Mouse (Mus musculus): ENCODE data around the gene Kars. TPM values are rescaled to one million over a fixed set of nuclear protein-coding genes. Genes with fewer than 3 reads are reported as not detected.

The Kars gene
- total and polyA plus RNA-seq, 3 experiments: 113 to 184 (median 177) TPM

GRCm38 (mm10) chr8:111960591-111961321 is 50.4 kb downstream of the Kars start:
- Histone ChIP-seq H3K9me3 (replicated peaks) (no peaks in the 10 kb centered on the region), H3K36me3 (replicated peaks) (peaks cover 73% of the 10 kb centered on the region), H3K4me1 (ENCODE audit: insufficient read depth, low read depth, low read length) (peaks cover 8% of the 10 kb centered on the region), H3K4me3 (ENCODE audit: low read depth, low read length) (no peak overlapping the region), H3K27me3 (ENCODE audit: insufficient read depth, low read length) (no peaks in the 10 kb centered on the region)
- ATAC-seq (ENCODE audit: extremely low read depth, insufficient number of reproducible peaks, low FRiP score, poor library complexity, severe bottlenecking): no peak
- no peak for TF ChIP-seq TAL1 (conservative IDR thresholded peaks at IDR 0.05; ENCODE audit: low read depth, low read length)
- no peak for TF ChIP-seq CTCF (IDR thresholded peaks at IDR 0.05; ENCODE audit: low read depth, low read length)
- no peak for TF ChIP-seq GATA2 (IDR thresholded peaks at IDR 0.05; ENCODE audit: borderline replicate concordance, low read depth, low read length)
- TF ChIP-seq POLR2AphosphoS5 (IDR thresholded peaks at IDR 0.05; ENCODE audit: insufficient replicate concordance, low read depth, low read length): no peak
- TF ChIP-seq GATA1 (IDR thresholded peaks at IDR 0.05; ENCODE audit: borderline replicate concordance, low read length): no peak
- no peak for DNase-seq (ENCODE audit: low spot score)

- DNase-seq (ENCODE audit: low spot score) (no peak), ATAC-seq (ENCODE audit: extremely low read depth, insufficient number of reproducible peaks, low FRiP score, poor library complexity, severe bottlenecking) (no peak)
- Histone ChIP-seq H3K9me3 (replicated peaks) (no peaks in the 10 kb centered on the region), H3K27me3 (ENCODE audit: insufficient read depth, low read length) (no peaks in the 10 kb centered on the region), H3K4me1 (ENCODE audit: insufficient read depth, low read depth, low read length) (no peaks in the 10 kb centered on the region; the same call in 1 of the 2 replicates), H3K4me3 (ENCODE audit: low read depth, low read length) (no peak overlapping the region), H3K36me3 (replicated peaks) (peaks cover 80% of the 10 kb centered on the region)
- no peak for TF ChIP-seq CTCF (IDR thresholded peaks at IDR 0.05; ENCODE audit: low read depth, low read length)
- no peak for TF ChIP-seq POLR2AphosphoS5 (IDR thresholded peaks at IDR 0.05; ENCODE audit: insufficient replicate concordance, low read depth, low read length)
- TF ChIP-seq TAL1 (conservative IDR thresholded peaks at IDR 0.05; ENCODE audit: low read depth, low read length): no peak
- no peak for TF ChIP-seq GATA2 (IDR thresholded peaks at IDR 0.05; ENCODE audit: borderline replicate concordance, low read depth, low read length)
- TF ChIP-seq GATA1 (IDR thresholded peaks at IDR 0.05; ENCODE audit: borderline replicate concordance, low read length): no peak
Observed at GRCm38 (mm10) chr8:111957231-111957630, 53.9 kb downstream of the Kars start.

- Histone ChIP-seq H3K36me3 (replicated peaks) (peaks cover 85% of the 10 kb centered on the region), H3K4me1 (ENCODE audit: insufficient read depth, low read depth, low read length) (no peaks in the 10 kb centered on the region; the same call in 1 of the 2 replicates), H3K4me3 (ENCODE audit: low read depth, low read length) (no peak overlapping the region), H3K27me3 (ENCODE audit: insufficient read depth, low read length) (no peaks in the 10 kb centered on the region), H3K9me3 (replicated peaks) (no peaks in the 10 kb centered on the region)
- no peak for TF ChIP-seq TAL1 (conservative IDR thresholded peaks at IDR 0.05; ENCODE audit: low read depth, low read length)
- no peak for TF ChIP-seq CTCF (IDR thresholded peaks at IDR 0.05; ENCODE audit: low read depth, low read length)
- no peak for TF ChIP-seq POLR2AphosphoS5 (IDR thresholded peaks at IDR 0.05; ENCODE audit: insufficient replicate concordance, low read depth, low read length)
- no peak for TF ChIP-seq GATA1 (IDR thresholded peaks at IDR 0.05; ENCODE audit: borderline replicate concordance, low read length)
- no peak for TF ChIP-seq GATA2 (IDR thresholded peaks at IDR 0.05; ENCODE audit: borderline replicate concordance, low read depth, low read length)
- ATAC-seq (ENCODE audit: extremely low read depth, insufficient number of reproducible peaks, low FRiP score, poor library complexity, severe bottlenecking) (no peak), DNase-seq (ENCODE audit: low spot score) (no peak)
Observed at GRCm38 (mm10) chr8:111955879-111956278, 55.2 kb downstream of the Kars start.

- Histone ChIP-seq H3K4me3 (ENCODE audit: low read depth, low read length) (no peak overlapping the region), H3K9me3 (replicated peaks) (no peaks in the 10 kb centered on the region), H3K27me3 (ENCODE audit: insufficient read depth, low read length) (no peaks in the 10 kb centered on the region), H3K36me3 (replicated peaks) (peaks cover 82% of the 10 kb centered on the region), H3K4me1 (ENCODE audit: insufficient read depth, low read depth, low read length) (no peaks in the 10 kb centered on the region)
- no peak for DNase-seq (ENCODE audit: low spot score)
- no peak for ATAC-seq (ENCODE audit: extremely low read depth, insufficient number of reproducible peaks, low FRiP score, poor library complexity, severe bottlenecking)
- TF ChIP-seq TAL1 (conservative IDR thresholded peaks at IDR 0.05; ENCODE audit: low read depth, low read length): no peak
Observed at GRCm38 (mm10) chr8:111954844-111955594, 56.1 kb downstream of the Kars start.

- Histone ChIP-seq H3K9me3 (replicated peaks) (no peaks in the 10 kb centered on the region), H3K36me3 (replicated peaks) (peaks cover 81% of the 10 kb centered on the region), H3K4me3 (ENCODE audit: low read depth, low read length) (no peak overlapping the region), H3K4me1 (ENCODE audit: insufficient read depth, low read depth, low read length) (no peaks in the 10 kb centered on the region), H3K27me3 (ENCODE audit: insufficient read depth, low read length) (no peaks in the 10 kb centered on the region)
- DNase-seq (ENCODE audit: low spot score): no peak
- ATAC-seq (ENCODE audit: extremely low read depth, insufficient number of reproducible peaks, low FRiP score, poor library complexity, severe bottlenecking): no peak
- TF ChIP-seq TAL1 (conservative IDR thresholded peaks at IDR 0.05; ENCODE audit: low read depth, low read length) (no peak), GATA2 (IDR thresholded peaks at IDR 0.05; ENCODE audit: borderline replicate concordance, low read depth, low read length) (no peak), POLR2AphosphoS5 (IDR thresholded peaks at IDR 0.05; ENCODE audit: insufficient replicate concordance, low read depth, low read length) (no peak), GATA1 (IDR thresholded peaks at IDR 0.05; ENCODE audit: borderline replicate concordance, low read length) (no peak), CTCF (IDR thresholded peaks at IDR 0.05; ENCODE audit: low read depth, low read length) (no peak)
Observed at GRCm38 (mm10) chr8:111951936-111952335, 59.2 kb downstream of the Kars start.

- Histone ChIP-seq H3K9me3 (replicated peaks) (no peaks in the 10 kb centered on the region), H3K4me1 (ENCODE audit: insufficient read depth, low read depth, low read length) (no peaks in the 10 kb centered on the region), H3K27me3 (ENCODE audit: insufficient read depth, low read length) (no peaks in the 10 kb centered on the region), H3K4me3 (ENCODE audit: low read depth, low read length) (no peak overlapping the region), H3K36me3 (replicated peaks) (peaks cover 81% of the 10 kb centered on the region)
- ATAC-seq (ENCODE audit: extremely low read depth, insufficient number of reproducible peaks, low FRiP score, poor library complexity, severe bottlenecking) (no peak), DNase-seq (ENCODE audit: low spot score) (no peak)
- TF ChIP-seq GATA1 (IDR thresholded peaks at IDR 0.05; ENCODE audit: borderline replicate concordance, low read length) (no peak), CTCF (IDR thresholded peaks at IDR 0.05; ENCODE audit: low read depth, low read length) (no peak), TAL1 (conservative IDR thresholded peaks at IDR 0.05; ENCODE audit: low read depth, low read length) (no peak), POLR2AphosphoS5 (IDR thresholded peaks at IDR 0.05; ENCODE audit: insufficient replicate concordance, low read depth, low read length) (no peak), GATA2 (IDR thresholded peaks at IDR 0.05; ENCODE audit: borderline replicate concordance, low read depth, low read length) (no peak)
Observed at GRCm38 (mm10) chr8:111951317-111951716, 59.8 kb downstream of the Kars start.
